Mouse (Mus musculus) cerebellum, adult 9-10 months (tissue): ENCODE results near the gene Rnase4.

Experiments used
- DNase-seq: peaks from one replicate; pipeline ENCODE4 v3.0.0; 2022

Gene Rnase4

GRCm38 (mm10) chr14:51088970-51089673 is 1.8 kb upstream of the Rnase4 start:
- DNase-seq, result peak; percentile 99

DNA sequence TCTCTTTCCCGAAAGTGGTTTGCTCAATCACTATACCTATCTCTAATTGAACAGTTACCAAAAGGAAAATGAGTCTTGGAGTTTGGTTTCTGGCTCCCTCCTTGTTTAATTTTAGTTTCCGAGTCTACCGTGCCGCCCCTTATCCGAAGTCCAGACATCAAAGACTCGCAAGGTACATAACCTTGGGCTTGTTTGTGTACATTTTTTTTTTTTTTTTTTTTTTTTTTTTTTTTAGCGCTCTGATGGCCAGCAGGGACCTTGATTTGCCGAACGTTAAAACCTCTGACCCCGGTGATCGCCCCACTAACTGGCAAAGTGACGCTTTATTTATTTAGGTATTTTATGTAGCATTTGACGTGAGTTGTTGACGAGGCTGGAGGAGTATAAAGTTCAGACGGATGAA is 1.2 kb upstream of the Rnase4 start:
- DNase-seq, result no peak

DNA sequence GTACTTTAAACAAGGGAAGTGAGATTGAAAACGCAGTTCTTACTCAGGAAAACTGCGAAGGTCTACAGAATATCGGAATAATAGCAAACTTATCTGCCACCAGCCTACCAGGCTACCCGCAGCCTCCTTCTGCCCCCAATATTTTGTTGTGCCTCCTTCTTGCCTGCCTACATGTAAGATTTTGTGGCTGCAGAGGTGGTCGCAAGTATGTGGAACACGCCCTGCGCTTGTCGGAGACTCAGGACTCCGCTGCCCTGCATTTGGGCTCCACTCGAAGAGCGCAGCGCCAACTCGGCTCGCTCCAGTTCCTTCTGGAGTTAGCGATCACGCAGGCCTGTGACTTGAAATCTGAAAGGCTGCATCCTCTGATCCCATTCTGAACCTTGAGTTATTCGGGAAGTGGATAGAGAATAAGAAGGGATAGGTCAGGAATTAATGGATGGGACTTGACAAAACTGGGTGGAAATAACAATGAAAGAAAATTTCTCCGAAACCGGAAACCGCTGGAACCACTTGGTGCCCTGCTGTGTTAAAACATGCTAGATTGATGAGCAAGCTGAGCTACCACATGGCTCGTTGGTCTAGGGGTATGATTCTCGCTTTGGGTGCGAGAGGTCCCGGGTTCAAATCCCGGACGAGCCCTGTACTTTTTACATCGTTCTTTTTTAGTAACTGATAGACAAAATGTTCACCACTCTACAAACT is 648 bp upstream of the Rnase4 start:
- peak; percentile 90 for DNase-seq

DNA sequence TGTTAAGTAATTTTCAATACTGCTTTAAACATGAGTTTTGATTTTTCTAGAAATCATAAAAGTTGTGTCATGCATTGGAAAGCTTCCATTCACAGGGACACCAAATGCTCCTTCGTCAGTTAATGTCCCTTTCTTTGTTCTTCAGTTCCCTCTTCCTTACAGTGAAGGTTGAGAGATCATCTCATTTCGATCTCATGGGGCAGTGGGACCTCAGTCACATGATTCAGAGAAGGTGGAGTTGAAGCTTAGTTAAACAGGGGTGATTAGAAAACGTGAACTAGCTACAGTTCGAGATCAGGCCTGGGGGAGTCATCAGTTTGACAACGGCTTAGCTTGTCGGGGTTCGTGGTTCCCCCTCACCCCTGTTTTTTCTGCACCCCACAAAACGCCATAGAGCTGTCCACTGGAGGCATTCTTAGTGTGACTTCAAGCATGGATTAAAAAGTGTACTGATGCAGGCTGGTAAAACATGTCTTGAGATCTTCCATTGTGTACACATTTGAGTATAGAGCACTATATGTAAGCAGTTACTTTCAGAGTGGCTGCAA is 1.3 kb downstream of the Rnase4 start:
- no peak for DNase-seq

- no peak for DNase-seq
These were observed 2.6 kb downstream of the Rnase4 start for GRCm38 (mm10) chr14:51093496-51093895.

GRCm38 (mm10) chr14:51094096-51094875 is 3.4 kb downstream of the Rnase4 start:
- DNase-seq, result no peak

DNA sequence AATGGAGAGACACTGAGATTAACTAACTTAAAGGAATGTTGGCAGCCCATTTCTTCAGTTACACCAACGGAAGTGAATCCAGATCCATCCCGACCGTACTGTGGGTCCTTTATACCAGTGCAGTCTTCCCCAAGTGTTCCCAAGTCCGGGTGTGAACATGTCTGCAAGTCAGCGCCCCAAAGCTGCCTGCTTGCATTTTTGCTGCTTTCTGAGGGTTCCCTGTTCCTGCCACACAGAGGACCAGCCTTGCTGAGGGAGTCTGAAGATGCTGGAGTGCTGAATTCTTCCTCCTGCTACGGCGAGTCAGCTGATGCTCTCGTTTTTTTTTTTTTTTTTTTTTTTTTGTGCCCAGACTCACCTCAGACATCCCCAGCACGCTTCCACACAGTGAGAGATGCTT is 4.0 kb downstream of the Rnase4 start:
- no peak for DNase-seq

DNA sequence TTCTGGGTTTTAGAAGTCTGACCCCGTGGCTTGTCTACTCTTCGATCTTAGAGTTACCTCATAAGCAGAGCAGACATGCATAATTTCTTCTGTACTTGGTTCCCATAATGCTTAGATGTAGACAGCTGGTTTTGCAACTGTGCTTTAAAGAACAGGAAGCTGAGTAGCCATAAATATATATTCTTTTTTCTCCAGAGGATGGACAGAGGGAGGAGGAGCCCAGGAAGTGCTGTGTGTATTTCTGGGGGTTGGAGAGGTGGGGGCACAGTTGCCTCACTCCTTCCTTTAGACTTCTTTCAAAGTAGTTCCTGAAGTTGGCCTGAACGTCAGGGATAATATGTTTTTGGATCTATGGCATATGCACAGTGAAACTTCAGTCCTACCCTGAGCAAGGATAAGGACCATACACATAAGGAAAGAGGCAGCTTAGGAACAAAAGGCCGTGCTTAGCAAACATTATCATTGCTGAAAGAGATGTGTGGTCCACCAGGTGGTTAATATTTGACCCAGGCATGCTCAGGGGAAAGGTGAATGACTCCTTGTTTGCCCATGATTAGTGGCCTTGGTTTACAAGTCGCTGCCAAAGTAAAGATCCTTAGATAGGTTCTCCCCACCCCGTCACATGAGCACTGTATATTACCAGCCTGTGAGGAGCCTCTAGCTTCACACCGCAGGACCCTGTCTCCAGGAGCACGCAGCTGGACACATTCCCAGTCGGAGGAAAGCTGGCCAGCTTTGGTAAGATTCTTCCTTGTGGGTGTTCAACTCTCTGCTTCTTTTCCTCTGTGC is 5.1 kb downstream of the Rnase4 start:
- DNase-seq, result no peak

DNA sequence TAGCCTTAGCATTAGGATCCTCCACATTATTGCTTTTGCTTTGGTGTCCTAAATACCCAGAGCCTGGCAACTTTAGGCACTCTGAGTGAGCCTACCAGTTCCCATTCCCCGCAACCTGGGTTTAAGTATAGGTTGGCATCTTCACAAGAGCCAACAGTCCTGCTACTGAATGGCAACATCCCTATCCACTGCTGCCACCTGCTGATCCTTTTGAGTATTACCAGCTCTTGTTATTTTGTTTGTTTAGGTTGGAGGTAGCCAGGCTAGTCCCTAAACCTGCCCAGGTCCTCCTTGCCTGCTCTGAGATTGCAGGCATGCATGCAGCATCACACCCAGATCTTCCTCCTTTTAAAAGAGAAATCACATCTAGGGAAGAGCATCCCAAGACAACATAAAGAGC is 7.4 kb downstream of the Rnase4 start:
- DNase-seq, result peak; percentile 94

DNA sequence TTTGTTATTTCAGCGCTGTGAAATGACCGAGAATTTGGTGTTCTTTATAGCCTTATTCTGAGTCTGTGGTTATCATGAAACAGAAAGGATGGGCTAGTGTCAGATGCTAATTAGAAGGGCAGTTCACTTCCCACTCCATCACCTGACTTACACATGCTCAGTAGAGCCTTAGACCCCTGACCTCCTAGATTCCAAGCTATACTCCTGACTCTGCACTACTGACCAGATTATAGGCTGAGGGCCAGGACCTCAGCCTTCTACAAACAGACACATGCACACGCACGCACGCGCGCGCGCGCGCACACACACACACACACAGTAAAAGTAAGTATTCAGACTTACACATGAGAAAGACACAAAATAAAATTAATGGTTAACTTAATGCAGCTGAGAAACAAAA is 8.0 kb downstream of the Rnase4 start:
- DNase-seq, result no peak

DNA sequence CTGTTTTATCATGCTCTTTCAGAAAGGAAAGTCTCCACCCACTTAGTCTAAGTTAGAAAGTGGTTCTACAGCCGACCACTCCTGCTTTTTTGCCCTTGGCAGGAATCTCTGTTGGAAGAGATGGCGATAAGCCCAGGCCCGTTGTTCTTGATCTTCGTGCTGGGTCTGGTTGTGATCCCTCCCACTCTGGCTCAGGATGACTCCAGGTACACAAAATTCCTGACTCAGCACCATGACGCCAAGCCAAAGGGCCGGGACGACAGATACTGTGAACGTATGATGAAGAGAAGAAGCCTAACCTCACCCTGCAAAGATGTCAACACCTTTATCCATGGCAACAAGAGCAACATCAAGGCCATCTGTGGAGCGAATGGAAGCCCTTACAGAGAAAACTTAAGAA is 10.4 kb downstream of the Rnase4 start:
- DNase-seq, result no peak

GRCm38 (mm10) chr14:51103217-51103616 is 12.3 kb downstream of the Rnase4 start:
- peak; percentile 64 for DNase-seq

DNA sequence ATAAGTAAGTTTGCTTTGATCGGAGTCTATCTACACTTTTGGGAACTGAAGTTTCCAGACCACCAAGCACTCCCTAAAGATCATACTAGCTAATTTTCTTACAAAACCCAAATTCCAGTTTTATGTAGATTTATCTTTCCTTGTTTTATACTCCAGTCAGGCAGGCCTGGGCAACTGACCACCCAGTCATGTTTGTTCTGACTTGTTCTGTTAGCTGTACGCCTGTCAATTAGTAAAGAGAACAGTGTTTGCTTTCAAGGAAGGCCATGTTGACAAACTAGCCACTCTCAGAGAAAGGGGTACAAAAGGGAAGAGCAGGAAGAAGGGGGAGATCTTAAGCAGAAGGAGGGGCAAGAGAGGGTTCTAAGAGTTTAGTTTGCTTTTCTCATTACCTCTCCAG is 13.5 kb downstream of the Rnase4 start:
- DNase-seq, result no peak

- DNase-seq, result no peak
These were observed 15.6 kb downstream of the Rnase4 start for GRCm38 (mm10) chr14:51106449-51106967.

DNA sequence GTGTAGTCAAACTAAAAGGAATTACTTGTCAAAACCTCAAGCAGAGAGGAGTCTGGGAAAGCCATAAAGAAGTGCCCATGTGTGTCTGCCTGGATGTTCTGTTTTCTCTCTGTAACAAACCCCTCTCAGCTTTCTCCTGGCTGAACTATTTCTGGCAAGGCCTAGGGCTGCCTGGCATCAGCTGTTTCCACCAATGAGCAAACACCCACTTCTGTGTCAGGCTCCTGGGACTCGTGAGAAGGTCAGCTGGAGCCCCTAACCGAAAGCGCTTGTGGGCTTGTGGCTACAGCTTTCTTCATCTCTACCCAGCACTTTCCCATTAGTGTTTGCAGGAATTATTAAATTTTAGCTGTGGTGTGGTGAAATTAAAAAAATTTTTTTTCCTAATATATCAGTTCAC is 21.1 kb downstream of the Rnase4 start:
- no peak for DNase-seq

DNA sequence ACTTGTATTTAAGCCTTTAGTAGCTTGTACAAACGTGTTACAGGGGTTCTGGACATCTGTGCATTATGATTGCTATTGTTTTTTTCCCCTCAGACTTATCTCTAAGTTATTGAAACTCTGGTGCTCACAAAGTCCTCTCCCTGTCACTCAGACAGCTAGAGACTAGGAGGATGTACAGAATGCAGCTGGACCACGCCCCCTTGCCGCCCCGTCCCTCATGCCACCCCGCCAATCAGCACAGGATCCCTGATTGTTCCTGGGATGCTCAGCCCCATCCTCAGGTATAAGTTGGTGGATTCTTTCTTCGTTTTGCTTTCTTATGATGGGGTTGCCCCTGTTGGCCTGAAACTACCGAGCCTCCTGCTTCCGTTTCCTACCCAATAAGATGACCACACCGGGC is 22.6 kb downstream of the Rnase4 start:
- no peak for DNase-seq

GRCm38 (mm10) chr14:51113916-51114560 is 23.2 kb downstream of the Rnase4 start, which contains the start of gene Eddm3b:
Gene Eddm3b (plus strand): TSS chr14:51114426.
- DNase-seq, result no peak

GRCm38 (mm10) chr14:51125684-51126083 is 34.8 kb downstream of the Rnase4 start:
- no peak for DNase-seq

GRCm38 (mm10) chr14:51127648-51128258 is 36.9 kb downstream of the Rnase4 start:
- no peak for DNase-seq

GRCm38 (mm10) chr14:51128775-51129623 is 38.1 kb downstream of the Rnase4 start:
- no peak for DNase-seq

DNA sequence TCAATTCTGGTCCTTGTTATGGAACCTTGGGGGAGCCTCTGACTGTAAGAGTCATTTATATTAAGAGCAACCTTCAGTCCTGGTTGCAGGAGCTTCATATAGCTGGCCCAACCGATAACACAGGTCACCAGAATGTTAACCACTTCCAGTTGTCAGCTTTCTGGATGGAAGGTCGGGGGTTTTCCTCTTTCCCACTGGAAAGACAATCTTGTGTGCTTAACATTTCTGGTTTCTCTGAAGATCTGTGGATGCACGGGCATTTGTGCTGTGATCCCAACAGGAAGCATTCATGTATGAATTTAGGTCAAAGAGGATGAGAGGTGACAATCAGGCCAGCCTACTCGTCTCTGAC is 38.7 kb downstream of the Rnase4 start:
- DNase-seq, result no peak
